15 mouse cellular contexts compared by ENCODE assay signal in the genomic region with DNA sequence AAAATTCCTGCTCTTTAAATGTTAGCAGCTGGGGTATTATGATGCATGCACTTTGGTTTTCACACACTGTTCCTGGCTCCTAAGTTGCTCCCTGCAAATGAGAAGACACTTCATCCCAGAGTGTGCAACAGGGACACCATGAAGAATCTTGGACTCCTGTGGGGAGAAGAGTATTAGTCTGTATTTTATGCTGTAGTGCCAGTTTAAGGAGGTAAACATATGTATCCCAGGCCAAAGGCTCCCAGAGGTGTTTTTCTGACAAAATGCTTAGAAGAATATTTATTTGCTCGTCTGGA. TPM values are rescaled to one million over a fixed set of nuclear protein-coding genes. Genes with fewer than 3 reads are reported as not detected.
A peak's percentile ranks its signal among the peaks of the same experiment; 100 is the strongest.
DNase-seq lines count a peak whose midpoint lies in the region; ATAC-seq and TF ChIP-seq lines count a peak whose summit lies in the region.
"Had no signal": no experiment of that assay in that cellular context is flagged by ENCODE, and none has a peak within 500 bp of the region (broad histone marks: within the 10 kb centered on the region; RNA-seq: fewer than 3 reads in every experiment).

No protein-coding gene starts in this region.

- no peak for TF ChIP-seq POLR2A in cerebellum, adult 2 months (IDR thresholded peaks at IDR 0.05; ENCODE audit: borderline replicate concordance, insufficient read depth, low read length)

- no peak overlapping the region for H3K4me2 ChIP-seq in hindbrain, embryonic 15.5 days
- H3K4me2 ChIP-seq in hindbrain, embryonic 12.5 days (replicated peaks), result no peak overlapping the region
- H3K4me2 ChIP-seq in midbrain, embryonic 15.5 days, result no peak overlapping the region
- H3K4me2 ChIP-seq: limb, embryonic 12.5 days had no signal

- H3K4me1 ChIP-seq in cerebellum, adult 2 months (ENCODE audit: control insufficient read depth, insufficient read depth, low read length), result peaks cover 5% of the 10 kb centered on the region; the same call in 1 of the 2 replicates
- no peaks in the 10 kb centered on the region; the same call in 1 of the 2 replicates for H3K4me1 ChIP-seq in hindbrain, embryonic 15.5 days (replicated peaks)
- no peaks in the 10 kb centered on the region for H3K4me1 ChIP-seq in hindbrain, embryonic 12.5 days
- H3K4me1 ChIP-seq in midbrain, embryonic 15.5 days, result no peaks in the 10 kb centered on the region

- H3K27ac ChIP-seq in cerebellum, adult 2 months (ENCODE audit: insufficient read depth, low read length), result peak overlapping the region; percentile 52; the same call in 1 of the 2 replicates
- no peak overlapping the region for H3K27ac ChIP-seq in hindbrain, embryonic 15.5 days (replicated peaks)
- H3K27ac ChIP-seq in hindbrain, embryonic 12.5 days, result no peak overlapping the region
- 0 out of 2 replicates have a peak overlapping the region, but pooled peaks have one; percentile 20 for H3K27ac ChIP-seq in midbrain, embryonic 15.5 days
- H3K27ac ChIP-seq: limb, embryonic 12.5 days had no signal

- H3K4me3 ChIP-seq in cerebellum, adult 2 months (replicated peaks; ENCODE audit: insufficient read depth, low read depth, low read length), result no peak overlapping the region
- H3K4me3 ChIP-seq in hindbrain, embryonic 15.5 days, result no peak overlapping the region
- H3K4me3 ChIP-seq in hindbrain, embryonic 12.5 days, result no peak overlapping the region
- H3K4me3 ChIP-seq in midbrain, embryonic 15.5 days, result no peak overlapping the region
- H3K4me3 ChIP-seq: limb, embryonic 12.5 days had no signal

- no peaks in the 10 kb centered on the region for H3K36me3 ChIP-seq in hindbrain, embryonic 15.5 days
- H3K36me3 ChIP-seq in hindbrain, embryonic 12.5 days, result no peaks in the 10 kb centered on the region
- no peaks in the 10 kb centered on the region for H3K36me3 ChIP-seq in midbrain, embryonic 15.5 days (replicated peaks)
- H3K36me3 ChIP-seq: limb, embryonic 12.5 days had no signal

- no peaks in the 10 kb centered on the region for H3K9me3 ChIP-seq in hindbrain, embryonic 15.5 days
- H3K9me3 ChIP-seq in hindbrain, embryonic 12.5 days (replicated peaks), result no peaks in the 10 kb centered on the region
- H3K9me3 ChIP-seq in midbrain, embryonic 15.5 days, result no peaks in the 10 kb centered on the region
- H3K9me3 ChIP-seq: limb, embryonic 12.5 days had no signal

- peak; percentile 69 for ATAC-seq in hindbrain, embryonic 15.5 days (ENCODE audit: low FRiP score, low read depth)
- ATAC-seq in hindbrain, embryonic 12.5 days (ENCODE audit: low FRiP score), result no peak
- peak; percentile 28 for ATAC-seq in erythroblast, adult 5-6 weeks (replicated peaks; ENCODE audit: low FRiP score, poor library complexity, severe bottlenecking)
- peak; percentile 44; the same call in 1 of the 2 replicates for ATAC-seq in midbrain, embryonic 15.5 days (replicated peaks)

- 82% methylated on average over 1 of the region's 1 CpGs for WGBS in cerebellum, adult 2 months
- 70% methylated on average over 1 of the region's 1 CpGs for WGBS in hindbrain, embryonic 15.5 days
- 76% methylated on average over 1 of the region's 1 CpGs for WGBS in hindbrain, embryonic 12.5 days
- WGBS in midbrain, embryonic 15.5 days, result 67% methylated on average over 1 of the region's 1 CpGs

- no peak for DNase-seq in cerebellum, adult 2 months
- DNase-seq in cerebellum, postnatal 14 days, result no peak
- no peak for DNase-seq in retina, embryonic 14.5 days (ENCODE audit: low spot score)
- DNase-seq in spleen, postnatal 14 days (ENCODE audit: low spot score in 2 of 2), result no peak

- TF ChIP-seq CTCF in cerebellum, adult 2 months (IDR thresholded peaks at IDR 0.05; ENCODE audit: borderline replicate concordance, insufficient read depth, low read depth, low read length), result no peak

- no peak overlapping the region for H3K9ac ChIP-seq in hindbrain, embryonic 15.5 days
- H3K9ac ChIP-seq in hindbrain, embryonic 12.5 days, result no peak overlapping the region
- H3K9ac ChIP-seq in midbrain, embryonic 15.5 days, result no peak overlapping the region
- H3K9ac ChIP-seq: limb, embryonic 12.5 days had no signal

- H3K27me3 ChIP-seq in cerebellum, adult 2 months (ENCODE audit: control insufficient read depth, insufficient read depth, low read length), result no peaks in the 10 kb centered on the region
- 0 out of 2 replicates have a peak, but pooled peaks cover 4% of the 10 kb centered on the region for H3K27me3 ChIP-seq in hindbrain, embryonic 15.5 days
- no peaks in the 10 kb centered on the region; the same call in 1 of the 2 replicates for H3K27me3 ChIP-seq in hindbrain, embryonic 12.5 days
- H3K27me3 ChIP-seq in midbrain, embryonic 15.5 days (replicated peaks), result no peaks in the 10 kb centered on the region; the same call in 1 of the 2 replicates

RNA-seq across cellular contexts. Expression of a gene that starts 0.8 kb away (rescaled TPM):
- polyA plus RNA-seq in cerebellum, adult 2 months (2012; rRNA removed), result not detected in 2 replicates
- not detected in 2 replicates for polyA plus RNA-seq in hindbrain, embryonic 15.5 days (2015; fragmentation: Nextera tagmentation; extraction: Ambion mirVana)
- not detected in 2 replicates for polyA plus RNA-seq in hindbrain, embryonic 12.5 days (2016; fragmentation: Nextera tagmentation; extraction: Ambion mirVana)
- total RNA-seq in erythroblast, adult 5-6 weeks (2015; ENCODE audit: low replicate concordance), result not detected in 2 replicates
- total RNA-seq in erythroblast, adult 5-6 weeks (2017; ENCODE audit: low replicate concordance), result not detected in 2 replicates
- polyA plus RNA-seq in midbrain, embryonic 15.5 days (2015; fragmentation: Nextera tagmentation; extraction: Ambion mirVana), result not detected in 2 replicates
- total RNA-seq: adrenal gland, postnatal 25 days; gastrocnemius, postnatal 14 days; heart, postnatal 36 days; layer of hippocampus, postnatal 25 days; monocyte, adult 5-6 weeks had no signal
- polyA plus RNA-seq: limb, embryonic 12.5 days; spleen, adult 2 months had no signal

RNA-seq across cellular contexts. Expression of a gene that starts 9.8 kb away (rescaled TPM):
- polyA plus RNA-seq in cerebellum, adult 2 months (2012; rRNA removed), result 30.6 and 31.4 TPM in 2 replicates
- polyA plus RNA-seq in hindbrain, embryonic 15.5 days (2015; fragmentation: Nextera tagmentation; extraction: Ambion mirVana), result 28.8 and 31.8 TPM in 2 replicates
- polyA plus RNA-seq in hindbrain, embryonic 12.5 days (2016; fragmentation: Nextera tagmentation; extraction: Ambion mirVana), result 36.6 and 37.5 TPM in 2 replicates
- total RNA-seq in erythroblast, adult 5-6 weeks (2015; ENCODE audit: low replicate concordance), result 7.9 and 8.6 TPM in 2 replicates
- 2.9 and 4.7 TPM in 2 replicates for total RNA-seq in erythroblast, adult 5-6 weeks (2017; ENCODE audit: low replicate concordance)
- polyA plus RNA-seq in midbrain, embryonic 15.5 days (2015; fragmentation: Nextera tagmentation; extraction: Ambion mirVana), result 31.8 TPM in 2 replicates

RNA-seq across cellular contexts. Expression of a gene that starts 44.7 kb away (rescaled TPM):
- polyA plus RNA-seq in cerebellum, adult 2 months (2012; rRNA removed), result 0.20 and 0.21 TPM in 2 replicates
- polyA plus RNA-seq in hindbrain, embryonic 15.5 days (2015; fragmentation: Nextera tagmentation; extraction: Ambion mirVana), result 0.94 and 1.3 TPM in 2 replicates
- polyA plus RNA-seq in hindbrain, embryonic 12.5 days (2016; fragmentation: Nextera tagmentation; extraction: Ambion mirVana), result 0.48 and 0.74 TPM in 2 replicates
- not detected in 2 replicates for total RNA-seq in erythroblast, adult 5-6 weeks (2015; ENCODE audit: low replicate concordance)
- not detected in 2 replicates for total RNA-seq in erythroblast, adult 5-6 weeks (2017; ENCODE audit: low replicate concordance)
- polyA plus RNA-seq in midbrain, embryonic 15.5 days (2015; fragmentation: Nextera tagmentation; extraction: Ambion mirVana), result 1.0 and 1.6 TPM in 2 replicates
- total RNA-seq: heart, postnatal 36 days; monocyte, adult 5-6 weeks had no signal

Comparison
In these comparisons a context has a peak if more than half of its experiments do, and no peak if none do; other contexts are left out.
1. H3K27ac ChIP-seq: peak in cerebellum, adult 2 months (single experiment) and midbrain, embryonic 15.5 days (single experiment); none in hindbrain, embryonic 15.5 days (single experiment) and hindbrain, embryonic 12.5 days (single experiment).